Mouse (Mus musculus) lung, postnatal 0 days (tissue): ENCODE measurements around the gene Phf14. TPM values are rescaled to one million over a fixed set of nuclear protein-coding genes. Genes with fewer than 3 reads are reported as not detected.

Experiments
- ATAC-seq: fragments of 200-750 bp; cut with Nextera tagmentation; 2 replicates; pipeline ENCODE4 v1.8.0; 2017; ENCODE audit warnings: moderate library complexity
- DNase-seq: peaks from one replicate; pipeline ENCODE4 v3.0.0-alpha.2; 2016; ENCODE audit warnings: low spot score
- H3K27ac ChIP-seq: fragments of 300-500 bp; sonication (generic); 2 replicates; pipeline ENCODE4 v1.5.1; 2014; ENCODE audit warnings: antibody characterized with exemption, mild to moderate bottlenecking, low read length, mixed read lengths
- H3K27me3 ChIP-seq: fragments of 300-500 bp; sonication (generic); replicated peaks from 2 replicates; pipeline ENCODE4 v1.6.1; 2014; ENCODE audit warnings: low read length, mixed read lengths; ENCODE audit not compliant: insufficient read depth
- H3K36me3 ChIP-seq: fragments of 300-500 bp; sonication (generic); 2 replicates; pipeline ENCODE4 v1.6.1; 2014; ENCODE audit warnings: low read length, mixed read lengths; ENCODE audit not compliant: insufficient read depth
- H3K4me1 ChIP-seq: fragments of 300-500 bp; sonication (generic); 2 replicates; pipeline ENCODE4 v1.6.1; 2014; ENCODE audit warnings: antibody characterized with exemption, low read depth, low read length, mixed read lengths; ENCODE audit not compliant: insufficient read depth
- H3K4me2 ChIP-seq: fragments of 300-500 bp; sonication (generic); replicated peaks from 2 replicates; pipeline ENCODE4 v1.6.1; 2014; ENCODE audit warnings: low read depth, mild to moderate bottlenecking, low read length, moderate library complexity, mixed read lengths
- H3K4me3 ChIP-seq: fragments of 300-500 bp; sonication (generic); 2 replicates; pipeline ENCODE4 v1.5.1; 2014; ENCODE audit warnings: low read depth, low read length
- H3K9ac ChIP-seq: fragments of 300-500 bp; sonication (generic); replicated peaks from 2 replicates; pipeline ENCODE4 v1.6.1; 2014; ENCODE audit warnings: low read depth, mild to moderate bottlenecking
- H3K9me3 ChIP-seq: fragments of 300-500 bp; sonication (generic); 2 replicates; pipeline ENCODE4 v1.6.1; 2016; ENCODE audit warnings: low read length, mixed read lengths
- CTCF ChIP-seq: IDR thresholded peaks from 2 replicates; pipeline ENCODE4 v1.5.1; 2016; ENCODE audit warnings: antibody characterized with exemption, mild to moderate bottlenecking
- EP300 ChIP-seq: IDR thresholded peaks from 2 replicates; pipeline ENCODE4 v1.6.1; 2016; ENCODE audit warnings: antibody characterized with exemption, mild to moderate bottlenecking, control low read depth
- WGBS: fragments of 180-500 bp; shearing (Covaris S2); extraction: QIAGEN DNeasy Blood & Tissue Kit; methylation state at CpG from one replicate; pipeline ENCODE4 v1.1.7; 2014; 5-methylcytosine and 5-hydroxymethylcytosine counted together
- polyA plus RNA-seq: library from polyadenylated mRNA; unstranded; fragments of >200 nt; fragmentation: Nextera tagmentation; extraction: Ambion mirVana; gene quantifications from 2 replicates; pipeline ENCODE4 v1.2.1, GENCODE M21; 2015

Gene Phf14
- polyA plus RNA-seq, 1 experiment from 2014 or later = 50.0 TPM

GRCm38 (mm10) chr6:11993782-11994181 is 86.2 kb downstream of the Phf14 start:
- H3K4me1 ChIP-seq = no peaks in the 10 kb centered on the region
- TF ChIP-seq CTCF (no peak), EP300 (no peak)
- H3K9me3 ChIP-seq = no peaks in the 10 kb centered on the region
- H3K27me3 ChIP-seq = no peaks in the 10 kb centered on the region
- H3K27ac ChIP-seq = no peak overlapping the region
- H3K4me3 ChIP-seq = no peak overlapping the region
- ATAC-seq (no peak), DNase-seq (no peak)
- no peak overlapping the region for H3K4me2 ChIP-seq
- H3K9ac ChIP-seq = no peak overlapping the region
- 93% methylated on average over 1 of the region's 1 CpGs for WGBS
- no peaks in the 10 kb centered on the region; the same call in 1 of the 2 replicates for H3K36me3 ChIP-seq

- no peak for ATAC-seq
Observed at GRCm38 (mm10) chr6:11998576-11998975, 91.0 kb downstream of the Phf14 start.

GRCm38 (mm10) chr6:11999506-11999905 is 91.9 kb downstream of the Phf14 start:
- no peaks in the 10 kb centered on the region for H3K9me3 ChIP-seq
- no peaks in the 10 kb centered on the region for H3K4me1 ChIP-seq
- H3K36me3 ChIP-seq = no peaks in the 10 kb centered on the region; the same call in 1 of the 2 replicates
- 78% methylated on average over 1 of the region's 1 CpGs for WGBS
- no peak for TF ChIP-seq EP300
- TF ChIP-seq CTCF = no peak
- H3K9ac ChIP-seq = no peak overlapping the region
- no peak overlapping the region for H3K27ac ChIP-seq
- DNase-seq (no peak), ATAC-seq (no peak)
- no peak overlapping the region for H3K4me2 ChIP-seq
- H3K27me3 ChIP-seq = no peaks in the 10 kb centered on the region
- no peak overlapping the region for H3K4me3 ChIP-seq

More at GRCm38 (mm10) chr6:11998576-11998975, 91.0 kb downstream of the Phf14 start:
- Histone ChIP-seq H3K9me3 (no peaks in the 10 kb centered on the region), H3K9ac (no peak overlapping the region), H3K27ac (no peak overlapping the region), H3K4me3 (no peak overlapping the region), H3K4me1 (no peaks in the 10 kb centered on the region), H3K36me3 (no peaks in the 10 kb centered on the region; the same call in 1 of the 2 replicates), H3K27me3 (no peaks in the 10 kb centered on the region), H3K4me2 (no peak overlapping the region)
- WGBS = 51% methylated on average over 4 of the region's 4 CpGs
- no peak for DNase-seq
- TF ChIP-seq EP300 (no peak), CTCF (no peak)

GRCm38 (mm10) chr6:12005455-12005854 is 97.8 kb downstream of the Phf14 start:
- Histone ChIP-seq H3K27ac (no peak overlapping the region), H3K9me3 (no peaks in the 10 kb centered on the region), H3K27me3 (no peaks in the 10 kb centered on the region), H3K9ac (no peak overlapping the region), H3K4me3 (no peak overlapping the region), H3K36me3 (no peaks in the 10 kb centered on the region), H3K4me1 (no peaks in the 10 kb centered on the region), H3K4me2 (no peak overlapping the region)
- WGBS = 90% methylated on average over 4 of the region's 4 CpGs
- no peak for DNase-seq
- TF ChIP-seq CTCF (no peak), EP300 (no peak)
- no peak for ATAC-seq

- Histone ChIP-seq H3K9me3 (no peaks in the 10 kb centered on the region), H3K4me1 (no peaks in the 10 kb centered on the region), H3K4me3 (no peak overlapping the region), H3K4me2 (no peak overlapping the region), H3K27me3 (no peaks in the 10 kb centered on the region), H3K27ac (no peak overlapping the region), H3K9ac (no peak overlapping the region), H3K36me3 (no peaks in the 10 kb centered on the region)
- TF ChIP-seq EP300 (no peak), CTCF (no peak)
- 94% methylated on average over 1 of the region's 1 CpGs for WGBS
- ATAC-seq (no peak), DNase-seq (no peak)
Observed at GRCm38 (mm10) chr6:12006001-12006400, 98.4 kb downstream of the Phf14 start.

- WGBS = 88% methylated on average over 5 of the region's 5 CpGs
- ATAC-seq = no peak
Observed at GRCm38 (mm10) chr6:12012103-12012502, 104.5 kb downstream of the Phf14 start.

GRCm38 (mm10) chr6:12014035-12014434 is 106.4 kb downstream of the Phf14 start:
- TF ChIP-seq CTCF (no peak), EP300 (no peak)
- no peaks in the 10 kb centered on the region for H3K36me3 ChIP-seq
- WGBS = 85% methylated on average over 2 of the region's 2 CpGs
- DNase-seq (no peak), ATAC-seq (no peak)
- H3K27me3 ChIP-seq = no peaks in the 10 kb centered on the region
- no peak overlapping the region for H3K4me2 ChIP-seq
- no peak overlapping the region for H3K9ac ChIP-seq
- no peaks in the 10 kb centered on the region for H3K4me1 ChIP-seq
- H3K4me3 ChIP-seq = no peak overlapping the region
- H3K27ac ChIP-seq = no peak overlapping the region
- H3K9me3 ChIP-seq = no peaks in the 10 kb centered on the region

More at GRCm38 (mm10) chr6:12012103-12012502, 104.5 kb downstream of the Phf14 start:
- no peak for DNase-seq
- TF ChIP-seq CTCF (no peak), EP300 (no peak)
- Histone ChIP-seq H3K9ac (no peak overlapping the region), H3K27ac (no peak overlapping the region), H3K4me3 (no peak overlapping the region), H3K36me3 (no peaks in the 10 kb centered on the region), H3K9me3 (no peaks in the 10 kb centered on the region), H3K4me1 (no peaks in the 10 kb centered on the region), H3K4me2 (no peak overlapping the region), H3K27me3 (no peaks in the 10 kb centered on the region)
